Mouse (Mus musculus) kidney, postnatal 25 days (tissue): ENCODE measurements around the gene Usp36.

Experiments used
- DNase-seq, 2 experiments: peaks; one replicate each; pipeline ENCODE4 v3.0.0; 2021; ENCODE audit warnings: mixed read lengths in 2 of 2

Gene Usp36

GRCm38 (mm10) chr11:118247359-118248095, 42.5 kb downstream of the Usp36 start:
- peak; percentile 85 to 90 for DNase-seq

- peak; percentile 21 to 62 for DNase-seq
Measured at GRCm38 (mm10) chr11:118246724-118247123, 43.3 kb downstream of the Usp36 start.

GRCm38 (mm10) chr11:118245130-118245529, 44.9 kb downstream of the Usp36 start:
- DNase-seq: no peak

DNA sequence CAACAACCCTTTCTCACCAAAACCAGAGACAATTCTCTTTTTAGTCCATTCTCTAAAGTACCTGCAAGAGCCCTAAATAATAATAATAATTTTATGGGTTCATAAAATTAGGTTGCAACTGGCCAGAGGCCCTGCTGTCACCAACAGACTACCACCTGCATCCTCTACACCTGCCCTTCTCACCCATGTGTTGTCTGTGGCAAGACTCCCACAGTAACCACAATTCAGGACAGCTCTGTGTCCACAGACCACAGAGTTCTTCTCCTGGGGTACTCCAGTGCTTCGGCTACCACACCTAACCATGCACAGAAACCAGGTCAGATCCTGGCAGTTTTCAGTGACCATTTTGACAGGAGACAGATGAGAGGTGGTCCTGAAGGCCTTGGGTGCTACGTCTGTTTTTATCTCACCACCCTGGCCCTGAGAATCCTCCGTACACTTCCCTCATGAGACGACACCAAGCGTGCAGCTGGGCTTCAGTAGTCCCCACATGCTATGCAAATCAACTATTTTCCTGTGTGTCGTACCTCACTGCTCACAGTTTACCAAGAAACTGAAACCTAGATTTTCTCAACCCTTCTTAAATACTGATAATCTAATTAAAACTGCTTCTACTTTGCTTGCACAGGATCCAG, 46.3 kb downstream of the Usp36 start:
- DNase-seq: no peak

DNA sequence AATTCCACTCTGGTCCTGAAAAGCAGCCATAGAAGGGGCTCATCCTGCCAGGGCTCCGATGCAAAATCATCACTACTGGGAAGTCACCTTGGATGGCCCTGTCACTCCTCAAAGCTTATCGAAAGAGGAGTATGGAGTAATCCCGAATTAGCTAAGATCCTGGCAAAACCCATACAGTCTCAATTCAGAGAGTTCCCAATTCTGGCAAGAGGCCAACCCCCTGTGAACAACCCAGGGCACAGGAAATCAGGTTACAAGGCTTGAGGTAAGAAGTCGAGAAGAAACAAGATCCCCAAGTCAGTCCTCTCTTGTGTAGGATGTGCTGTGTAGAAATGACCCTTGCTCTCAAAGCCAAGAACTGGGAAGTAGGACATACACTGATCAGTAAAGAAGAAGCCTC, 47.5 kb downstream of the Usp36 start:
- peak; percentile 56 for DNase-seq

DNA sequence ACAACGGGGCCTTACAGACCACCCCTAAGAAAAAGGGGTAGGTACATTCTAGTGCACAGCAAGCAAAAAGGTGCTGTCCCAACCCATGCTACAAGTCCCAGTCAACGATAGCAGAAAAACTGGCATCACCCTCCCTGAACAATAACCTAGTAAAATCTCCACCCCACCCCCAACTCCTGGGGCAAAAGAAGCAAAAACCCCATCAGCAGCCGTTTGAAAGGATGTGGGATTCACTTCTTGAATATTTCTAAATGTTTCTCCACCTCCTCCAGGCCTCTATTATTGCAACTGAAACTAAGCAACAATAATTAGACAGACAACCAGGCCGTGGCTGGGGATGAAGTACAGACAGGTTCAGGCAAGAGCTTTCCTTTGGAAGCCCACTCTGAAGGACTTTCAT, 49.7 kb downstream of the Usp36 start:
- no peak for DNase-seq

DNA sequence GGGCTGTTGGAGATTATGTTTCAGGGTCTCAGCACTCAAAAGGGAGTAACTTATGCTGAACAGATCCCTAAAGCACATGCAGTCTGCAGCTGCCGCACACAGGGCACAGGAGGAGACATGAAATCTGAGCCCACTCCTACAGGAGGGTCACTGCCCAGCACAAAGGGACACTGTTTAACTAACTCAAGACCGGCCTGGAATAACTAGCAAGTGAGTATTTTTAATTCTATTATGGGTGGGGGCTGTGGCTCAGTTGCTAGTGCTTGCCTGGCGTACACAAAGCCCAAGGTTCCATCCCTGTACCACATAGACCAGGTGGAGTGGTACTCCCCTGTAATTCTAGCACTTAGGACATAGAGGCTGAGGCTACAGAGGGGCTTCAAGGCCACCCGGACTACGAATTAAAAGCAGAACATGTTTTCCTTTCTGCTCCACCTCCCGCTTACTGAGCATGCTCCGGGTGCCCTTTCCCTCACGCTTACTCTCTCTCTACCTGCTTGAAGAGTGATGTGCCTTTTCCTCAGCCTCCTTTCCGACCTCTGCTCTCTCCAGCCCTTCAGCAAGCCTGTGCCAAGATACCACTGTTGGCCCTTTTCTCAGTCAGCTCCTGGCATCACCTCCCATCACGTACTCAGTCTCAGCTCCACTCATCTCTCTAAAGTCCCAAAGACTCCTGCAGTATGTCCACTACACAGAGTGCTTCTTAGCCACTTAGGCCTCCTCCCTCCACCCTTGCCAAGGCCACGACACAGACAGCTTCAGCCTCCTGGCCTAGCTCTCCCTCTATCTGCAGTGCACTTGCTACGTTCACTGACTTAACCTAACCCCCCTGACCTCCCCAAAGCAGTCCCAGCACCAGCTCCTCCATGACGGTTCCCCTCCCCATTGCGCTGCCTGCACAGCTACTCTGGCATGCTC, 50.5 kb downstream of the Usp36 start:
- DNase-seq: peak; percentile 29 to 63

GRCm38 (mm10) chr11:118236520-118237190, 53.4 kb downstream of the Usp36 start:
- peak; percentile 28 to 68 for DNase-seq

- DNase-seq: no peak
Measured at GRCm38 (mm10) chr11:118234929-118235328, 55.1 kb downstream of the Usp36 start.

DNA sequence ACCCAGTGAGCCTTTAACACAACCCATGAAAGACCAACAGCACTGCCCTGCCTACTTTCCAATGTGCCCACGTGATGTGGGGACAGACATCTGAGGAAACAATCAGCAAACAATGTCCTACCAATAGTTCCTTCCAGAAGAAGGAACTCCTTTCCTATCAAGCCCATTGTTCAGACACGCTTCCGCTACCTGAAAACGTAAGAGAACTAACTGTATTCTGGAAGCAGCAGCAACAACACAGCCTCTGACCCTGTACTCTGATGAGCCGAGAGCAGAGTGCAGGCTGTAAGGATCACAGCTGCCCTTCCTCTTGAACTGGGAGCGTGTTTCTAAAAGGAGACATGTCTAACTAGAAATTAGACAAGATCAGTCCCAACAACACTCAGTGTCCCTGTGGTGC, 55.5 kb downstream of the Usp36 start:
- peak in 1 of 2 experiments; percentile 73 for DNase-seq

DNA sequence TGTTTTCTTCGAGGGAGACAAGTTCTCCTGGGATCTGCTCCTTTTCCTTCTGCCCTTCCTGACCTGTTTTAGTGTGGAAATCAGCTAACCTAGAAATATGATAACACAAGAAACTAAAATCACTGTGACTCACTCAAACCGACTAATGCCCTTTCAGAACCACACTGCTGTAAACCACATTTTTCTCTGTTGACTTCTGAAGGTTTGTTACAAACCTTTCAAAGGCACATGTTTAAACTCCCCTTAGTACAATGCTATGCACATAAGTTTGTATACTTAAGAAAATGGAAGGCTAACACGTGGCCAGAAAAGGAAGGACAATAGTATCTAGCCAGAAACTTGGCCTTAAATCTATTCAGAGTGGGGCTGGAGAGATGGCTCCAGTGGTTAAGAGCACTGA, 56.1 kb downstream of the Usp36 start:
- DNase-seq: no peak

DNA sequence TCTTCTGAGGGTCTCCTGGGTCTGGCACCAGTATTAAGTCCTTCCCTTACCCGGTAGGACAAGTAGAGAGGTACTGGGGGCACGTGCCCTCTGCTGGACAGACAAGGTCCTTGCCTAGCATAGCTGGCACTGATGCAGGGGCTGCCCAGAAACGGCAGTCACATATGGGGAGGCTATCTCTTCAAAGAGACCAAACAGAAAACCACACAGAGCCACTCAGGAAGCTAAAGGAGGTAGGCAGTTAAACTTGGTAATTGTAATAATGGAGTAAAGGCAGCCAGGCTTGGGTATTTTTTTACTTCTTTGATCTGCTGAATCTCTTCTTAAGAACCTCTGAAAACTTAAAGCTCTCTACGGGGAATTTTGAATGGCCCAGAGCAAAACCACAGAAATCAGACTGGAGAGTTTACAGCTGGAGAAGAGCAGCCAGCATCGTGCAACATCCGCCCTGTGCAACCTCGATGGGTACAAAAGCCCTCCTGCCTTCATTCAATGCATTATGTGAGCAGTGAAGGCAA, 57.7 kb downstream of the Usp36 start:
- peak; percentile 52 to 69 for DNase-seq

- no peak for DNase-seq
Measured at GRCm38 (mm10) chr11:118229941-118230340, 60.1 kb downstream of the Usp36 start.

- no peak for DNase-seq
Measured at GRCm38 (mm10) chr11:118227650-118228049, 62.4 kb downstream of the Usp36 start.

DNA sequence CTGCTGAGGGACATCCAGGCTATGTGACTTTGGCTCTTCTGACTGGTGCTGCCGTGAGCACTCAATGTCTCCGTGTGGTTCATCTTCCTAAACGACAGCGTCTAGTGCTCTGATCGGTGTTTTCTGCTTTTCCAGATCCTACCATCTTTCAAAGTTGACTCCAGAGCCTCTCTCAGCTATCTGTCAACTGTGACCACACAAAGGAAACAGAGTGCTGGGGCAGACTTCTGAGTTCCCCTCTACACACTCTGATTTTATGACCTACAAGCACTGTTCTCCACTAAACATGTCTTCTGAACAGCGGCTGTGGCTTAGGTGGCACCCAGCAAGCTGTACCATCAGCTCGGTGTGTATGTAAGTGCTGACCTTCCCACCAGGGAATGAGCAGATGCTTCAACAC, 63.2 kb downstream of the Usp36 start:
- no peak for DNase-seq

DNA sequence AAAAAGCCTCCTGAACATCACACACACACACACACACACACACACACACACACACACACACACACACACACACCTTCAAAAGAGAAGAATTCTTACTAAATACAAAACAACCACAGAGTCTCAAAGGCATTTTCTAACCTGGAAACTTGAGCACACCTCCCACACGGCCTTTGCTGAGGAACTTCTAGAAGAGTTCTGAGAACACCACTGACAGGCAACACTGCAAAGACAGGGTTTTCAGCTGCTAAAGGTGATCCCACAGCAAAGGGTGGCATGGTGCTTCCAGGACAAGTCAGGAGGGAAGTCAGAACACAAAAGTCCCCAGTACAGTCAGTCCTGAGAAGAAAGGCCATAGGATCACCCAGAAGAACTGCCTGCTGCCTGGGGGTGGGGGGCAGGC, 64.2 kb downstream of the Usp36 start:
- no peak for DNase-seq

GRCm38 (mm10) chr11:118225056-118225836, 64.8 kb downstream of the Usp36 start:
- DNase-seq: no peak

DNA sequence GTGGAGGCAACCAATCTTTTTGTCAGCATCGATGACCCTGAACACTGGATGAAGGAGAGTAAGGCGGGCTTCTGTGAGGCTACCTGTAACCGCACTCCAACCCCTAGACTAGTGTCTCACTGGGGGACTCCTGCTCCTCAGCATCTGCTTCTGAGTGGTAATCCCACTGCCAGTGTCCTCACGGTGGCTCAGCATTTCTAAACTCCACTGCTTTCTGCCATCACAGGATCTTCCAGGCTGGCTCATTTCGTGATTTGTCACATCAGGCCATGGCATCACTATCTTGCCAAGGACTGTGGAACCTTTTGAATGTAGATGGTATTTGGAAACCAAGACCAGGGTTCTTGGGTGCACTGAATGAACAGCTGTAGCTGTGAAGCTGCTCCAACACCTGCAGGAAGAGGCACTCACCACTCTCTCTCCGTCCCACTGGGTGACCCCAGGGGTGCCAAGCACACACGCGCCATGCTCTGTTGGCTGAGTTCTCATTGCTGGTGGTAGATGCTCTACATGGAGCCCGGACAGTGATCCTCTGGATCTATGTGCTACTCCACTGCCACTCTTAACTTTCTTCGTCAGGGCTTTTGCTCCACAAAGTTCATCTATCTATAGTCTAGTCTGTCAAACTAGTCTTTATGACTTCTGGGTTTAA, 66.5 kb downstream of the Usp36 start:
- DNase-seq: no peak

DNA sequence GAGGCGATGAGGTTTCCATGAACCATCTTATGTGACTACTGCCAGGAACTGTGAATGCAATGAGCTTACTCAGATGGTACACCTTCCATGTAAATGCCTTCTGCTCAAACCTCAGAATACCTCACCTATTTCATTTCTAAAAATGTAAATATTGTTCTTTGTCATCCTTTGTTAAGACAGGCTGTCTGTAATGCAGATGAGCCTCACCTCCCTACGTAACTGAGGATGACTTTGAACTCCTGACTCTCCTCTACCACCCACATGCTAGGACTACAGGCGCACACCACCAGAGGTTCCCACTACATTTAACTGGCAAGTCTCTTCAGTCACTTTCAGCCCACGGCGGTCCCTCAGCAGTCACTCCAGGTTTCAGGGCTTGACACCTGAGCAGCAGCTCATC, 67.1 kb downstream of the Usp36 start:
- DNase-seq: no peak

DNA sequence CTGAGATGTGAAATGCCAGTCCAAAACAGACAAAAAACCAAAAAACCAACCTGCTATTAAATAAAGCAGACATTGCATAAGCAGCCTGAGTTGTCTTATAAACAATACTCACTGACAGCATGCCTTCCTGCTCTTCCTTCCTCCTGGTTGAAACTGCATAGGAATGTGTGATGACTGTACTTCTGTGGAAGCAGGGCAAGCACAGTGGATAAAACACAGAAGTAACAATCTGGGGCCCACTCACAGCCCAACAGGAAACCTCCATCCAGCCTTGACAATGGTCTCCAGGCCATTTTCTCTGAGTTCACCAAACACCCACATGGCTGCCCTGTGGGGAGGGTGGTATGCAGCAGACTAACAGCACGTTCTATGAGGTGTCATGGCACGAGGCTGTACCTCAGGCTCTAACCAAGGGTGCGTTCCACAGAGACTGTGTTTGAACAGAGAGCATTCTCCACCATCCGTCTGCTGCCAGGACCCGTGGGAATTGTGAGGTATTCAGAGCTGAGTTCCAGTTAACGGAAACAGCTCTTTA, 67.6 kb downstream of the Usp36 start:
- DNase-seq: no peak
